Mouse (Mus musculus): ENCODE measurements around the gene Prickle2.
A peak's percentile ranks its signal among the peaks of the same experiment; 100 is the strongest.

The Prickle2 gene

GRCm38 (mm10) chr6:92706145-92706466, at the start of gene Prickle2:
TSS of gene Prickle2 (minus strand) at chr6:92706155.
- DNase-seq (ENCODE audit: low read depth) = no peak

DNA sequence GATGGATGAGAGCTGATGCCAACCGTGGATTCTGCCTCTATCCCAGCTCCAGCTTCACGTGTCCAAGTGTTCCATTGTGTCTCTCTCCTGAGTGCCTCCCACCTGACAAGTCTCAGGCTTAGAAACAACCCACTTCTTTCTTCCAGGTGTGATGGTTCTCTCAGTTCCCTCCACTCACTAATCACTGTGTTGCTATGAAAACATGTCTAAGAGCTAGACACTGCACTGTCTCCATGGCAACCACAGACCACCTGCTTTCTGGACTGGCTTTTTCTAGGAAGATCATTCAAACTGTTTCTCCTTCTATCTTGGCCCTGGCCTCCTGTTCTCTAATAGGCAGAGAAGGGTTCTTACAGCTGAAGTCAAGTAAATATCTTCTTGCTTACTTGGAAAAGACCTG, 46.8 kb upstream of the Prickle2 start:
- DNase-seq (ENCODE audit: low read depth) = no peak

DNA sequence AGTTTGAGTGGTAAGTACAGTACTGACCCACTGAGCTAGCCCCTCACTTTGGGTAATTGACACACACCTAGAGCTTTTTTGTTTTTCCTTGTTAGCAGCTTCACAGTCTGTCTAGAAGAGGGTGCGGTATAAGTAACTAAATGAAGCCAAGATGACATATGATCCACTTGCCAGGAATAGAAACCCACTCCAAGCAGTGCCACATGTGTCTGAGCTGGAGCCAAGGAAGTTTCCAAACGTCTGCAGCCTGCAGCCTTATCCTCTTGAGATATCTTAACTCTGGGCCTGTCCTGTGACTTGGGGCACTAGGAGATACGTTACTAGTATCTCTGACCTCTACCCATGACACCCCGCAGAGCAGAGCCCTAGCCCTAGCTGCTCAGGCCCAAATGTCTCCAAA, 43.5 kb upstream of the Prickle2 start:
- no peak for DNase-seq (ENCODE audit: low read depth)

- no peak for DNase-seq (ENCODE audit: low read depth)
Observed at GRCm38 (mm10) chr6:92743605-92744004, 37.6 kb upstream of the Prickle2 start.

- no peak for DNase-seq (ENCODE audit: low read depth)
Observed at GRCm38 (mm10) chr6:92737116-92737515, 31.2 kb upstream of the Prickle2 start.

- no peak for DNase-seq (ENCODE audit: low read depth)
Observed at GRCm38 (mm10) chr6:92733651-92734050, 27.7 kb upstream of the Prickle2 start.

DNA sequence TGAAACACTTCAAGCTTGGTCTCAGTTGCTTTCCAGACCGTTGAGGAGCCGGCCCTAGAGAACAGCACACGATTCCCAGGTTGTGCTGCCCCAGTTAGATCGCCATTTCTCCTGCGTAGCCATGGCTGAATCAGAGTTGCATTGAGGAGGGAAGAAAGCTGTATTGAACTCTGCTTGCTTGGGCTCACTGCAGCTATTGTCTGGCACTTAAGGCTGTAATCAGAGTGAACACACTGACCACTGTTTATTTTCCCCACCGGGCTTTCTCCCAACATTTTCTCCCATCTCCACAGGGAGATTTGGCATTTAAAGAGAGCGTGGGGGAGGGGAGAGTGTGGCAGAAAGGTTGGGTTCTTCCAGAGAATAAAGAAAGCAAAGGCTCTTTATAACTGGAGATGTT, 22.6 kb upstream of the Prickle2 start:
- no peak for DNase-seq (ENCODE audit: low read depth)

GRCm38 (mm10) chr6:92728084-92728483, 22.1 kb upstream of the Prickle2 start:
- DNase-seq (ENCODE audit: low read depth) = peak; percentile 26

DNA sequence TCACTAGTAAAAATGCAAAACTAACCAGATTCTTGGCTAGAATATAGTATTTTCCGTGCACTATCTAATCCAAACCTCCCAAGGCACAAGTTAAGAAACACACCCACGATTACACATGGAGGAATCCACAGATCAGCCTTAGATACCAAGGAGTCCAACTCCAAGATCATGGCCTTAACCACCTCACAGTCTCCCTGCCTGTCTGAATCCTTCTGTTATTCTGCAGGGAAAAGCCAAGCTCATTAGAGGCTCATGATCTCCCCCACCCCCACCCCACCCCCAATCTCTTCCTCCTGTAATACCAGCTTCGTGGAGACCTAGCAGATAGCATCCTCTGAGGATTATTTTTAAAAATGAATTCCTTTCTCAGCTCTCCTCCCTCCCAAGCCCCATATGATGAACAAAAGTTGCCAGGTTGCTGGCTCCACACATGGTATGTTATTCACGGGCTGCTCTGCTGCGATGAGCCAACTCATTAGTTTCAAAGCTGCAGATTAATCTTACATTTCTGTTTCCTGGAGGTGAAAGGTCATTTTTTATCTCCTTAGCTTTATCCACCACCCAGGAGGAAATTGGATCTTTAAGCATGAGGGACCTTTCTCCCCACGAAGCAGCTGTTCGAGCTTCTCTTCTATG, 21.5 kb upstream of the Prickle2 start:
- no peak for DNase-seq (ENCODE audit: low read depth)

DNA sequence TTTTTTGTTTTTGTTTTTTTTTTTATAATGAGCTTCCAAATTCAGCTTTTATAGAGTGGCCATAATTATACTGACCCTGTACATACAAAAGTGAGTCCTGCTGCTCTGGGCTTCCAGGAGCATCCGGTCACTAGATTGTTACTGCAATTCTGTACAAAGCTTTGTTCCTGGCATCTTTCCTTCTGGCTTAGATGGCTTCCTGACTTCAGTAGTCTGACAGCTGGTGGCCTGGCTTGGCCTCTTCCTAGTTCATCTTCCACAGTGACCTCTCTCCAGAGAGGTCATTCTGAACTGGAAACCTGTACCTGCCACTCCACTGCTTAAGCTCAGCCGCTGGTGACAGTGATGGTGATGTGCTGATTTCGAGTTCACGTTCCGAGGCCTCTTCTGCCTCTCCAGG, 20.2 kb upstream of the Prickle2 start:
- no peak for DNase-seq (ENCODE audit: low read depth)

GRCm38 (mm10) chr6:92724394-92724793, 18.4 kb upstream of the Prickle2 start:
- DNase-seq (ENCODE audit: low read depth) = no peak

- DNase-seq (ENCODE audit: low read depth) = no peak
Observed at GRCm38 (mm10) chr6:92715806-92716205, 9.9 kb upstream of the Prickle2 start.

DNA sequence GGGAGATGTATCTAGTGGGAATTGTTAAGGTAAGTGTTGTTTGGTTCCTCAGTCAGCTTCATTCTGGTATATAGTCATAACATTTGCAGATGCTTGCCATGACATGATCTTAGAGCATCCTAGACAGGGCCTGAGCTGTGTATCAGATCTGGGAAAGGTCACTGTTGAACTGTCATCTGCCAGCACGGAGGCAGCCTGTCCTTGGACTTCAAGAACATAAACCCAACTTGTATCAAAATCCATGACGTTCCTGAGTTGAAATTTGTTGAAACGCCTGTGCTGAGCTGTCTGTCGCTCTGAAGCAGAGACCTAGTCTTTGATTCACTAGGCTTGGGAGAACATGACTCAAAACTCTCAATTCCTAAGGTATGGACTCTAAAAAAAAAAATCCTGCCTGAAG, 8.8 kb upstream of the Prickle2 start:
- no peak for DNase-seq (ENCODE audit: low read depth)

- no peak for DNase-seq (ENCODE audit: low read depth)
Observed at GRCm38 (mm10) chr6:92708137-92708536, 2.2 kb upstream of the Prickle2 start.

DNA sequence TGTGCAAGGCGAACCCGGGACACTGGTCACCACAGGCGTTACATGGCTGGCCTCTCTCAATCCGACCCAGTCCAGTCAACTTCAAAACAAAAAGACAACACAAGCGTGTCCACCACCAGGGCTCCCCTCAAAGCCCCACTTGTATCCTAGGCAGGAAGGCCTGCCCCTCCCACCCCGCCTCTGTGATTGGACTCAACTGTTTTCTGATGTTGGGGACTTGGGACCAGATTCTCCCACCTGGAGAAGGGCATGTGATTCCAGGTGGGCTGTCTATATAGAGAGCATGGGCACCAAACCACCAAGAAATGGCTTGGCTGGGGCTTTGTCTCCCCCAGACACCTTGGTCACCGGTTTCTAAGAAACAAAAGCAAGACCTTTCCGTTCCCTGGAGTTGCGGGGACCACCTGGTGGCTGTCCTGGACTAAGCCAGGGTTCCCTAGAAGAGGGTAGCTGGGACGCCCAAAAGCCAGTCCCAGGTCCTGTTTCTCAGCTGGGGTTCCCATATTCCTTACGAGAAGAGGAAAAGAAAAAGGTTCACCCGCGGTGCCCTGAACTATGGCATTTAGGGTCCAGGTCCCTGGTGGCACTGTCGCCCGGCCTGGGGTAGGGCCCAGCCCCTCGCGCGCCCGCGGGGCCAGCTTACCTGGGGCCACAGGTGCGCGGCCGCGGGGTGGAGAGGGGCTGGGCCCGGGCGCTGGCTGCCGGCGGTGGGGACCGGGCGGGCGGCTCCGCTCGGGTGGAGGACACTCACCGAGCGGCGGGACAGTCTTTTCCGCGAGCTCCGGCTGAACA, 406 bp downstream of the Prickle2 start:
- DNase-seq (ENCODE audit: low read depth) = no peak

- no peak for DNase-seq (ENCODE audit: low read depth)
Observed at GRCm38 (mm10) chr6:92704810-92705209, 1.1 kb downstream of the Prickle2 start.

DNA sequence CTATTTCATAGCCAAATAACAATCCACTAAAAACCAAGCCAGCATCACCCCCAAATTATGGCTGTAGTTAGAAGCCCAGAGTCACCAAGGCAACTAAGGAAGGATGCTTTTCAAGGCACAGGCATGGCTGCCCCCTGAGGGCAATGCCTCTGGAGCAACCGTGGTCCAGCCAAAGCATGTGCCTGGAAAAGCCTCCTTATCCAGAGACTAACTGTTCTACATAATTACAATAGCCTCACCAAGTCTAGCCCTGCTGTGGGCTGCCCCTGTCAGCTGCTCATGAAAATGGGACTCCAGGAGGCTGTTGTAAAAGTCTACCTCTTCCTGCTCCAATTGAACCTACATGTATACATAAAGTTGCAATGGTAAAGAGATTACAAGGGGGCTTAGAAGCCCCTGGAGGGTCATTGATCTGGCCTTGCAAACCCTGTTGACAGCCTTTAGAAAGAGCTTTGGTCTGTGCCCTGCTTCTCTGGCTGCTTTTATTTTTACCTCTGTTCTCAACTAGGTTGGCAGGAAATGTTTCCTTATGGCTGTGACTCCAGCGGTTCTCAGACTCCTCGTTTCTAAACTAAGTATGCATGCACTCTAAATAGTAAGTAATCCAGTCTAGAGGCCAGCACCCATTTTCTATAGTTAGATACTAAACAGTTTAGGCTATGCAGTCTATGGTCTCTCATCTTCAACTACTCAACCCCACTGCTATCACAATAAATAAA, 6.3 kb downstream of the Prickle2 start:
- no peak for DNase-seq (ENCODE audit: low read depth)

DNA sequence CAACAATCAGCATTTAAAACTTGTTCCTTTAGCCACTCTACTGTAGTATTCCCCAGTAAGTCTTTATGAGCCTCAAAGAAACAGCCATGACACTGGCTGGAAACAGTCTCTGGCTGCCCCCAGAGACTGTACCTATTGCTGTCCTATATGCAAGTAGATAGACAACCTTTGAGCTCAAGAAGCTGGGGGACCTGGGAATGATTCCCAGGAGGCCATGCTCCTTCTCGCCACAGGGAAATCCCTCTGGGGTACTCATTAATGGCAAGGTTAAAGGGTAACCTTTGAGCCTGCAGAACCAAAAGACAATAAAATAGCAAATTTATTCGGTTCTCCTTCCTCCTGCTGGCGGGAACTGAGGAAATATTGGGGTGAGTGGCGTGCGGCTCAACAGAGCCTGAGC, 8.1 kb downstream of the Prickle2 start:
- DNase-seq (ENCODE audit: low read depth) = no peak

DNA sequence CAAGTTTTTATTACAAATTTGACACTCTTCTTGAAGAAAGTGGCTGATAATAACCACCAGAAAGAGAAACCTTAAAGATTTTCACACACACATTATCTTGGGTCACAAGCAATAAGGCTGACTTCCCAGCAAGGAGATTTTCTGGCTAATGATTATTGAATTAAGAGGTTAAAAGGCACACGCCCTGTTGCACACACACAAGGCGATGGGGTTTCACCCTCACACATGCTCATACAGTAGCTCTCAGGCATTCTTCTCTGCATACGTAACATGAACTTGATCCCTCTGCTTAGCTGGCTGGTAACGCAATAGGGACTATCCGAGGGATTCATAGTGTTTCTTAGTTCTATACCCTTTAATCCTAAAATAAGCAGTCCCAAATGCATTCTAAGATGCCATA, 18.6 kb downstream of the Prickle2 start:
- DNase-seq (ENCODE audit: low read depth) = no peak

DNA sequence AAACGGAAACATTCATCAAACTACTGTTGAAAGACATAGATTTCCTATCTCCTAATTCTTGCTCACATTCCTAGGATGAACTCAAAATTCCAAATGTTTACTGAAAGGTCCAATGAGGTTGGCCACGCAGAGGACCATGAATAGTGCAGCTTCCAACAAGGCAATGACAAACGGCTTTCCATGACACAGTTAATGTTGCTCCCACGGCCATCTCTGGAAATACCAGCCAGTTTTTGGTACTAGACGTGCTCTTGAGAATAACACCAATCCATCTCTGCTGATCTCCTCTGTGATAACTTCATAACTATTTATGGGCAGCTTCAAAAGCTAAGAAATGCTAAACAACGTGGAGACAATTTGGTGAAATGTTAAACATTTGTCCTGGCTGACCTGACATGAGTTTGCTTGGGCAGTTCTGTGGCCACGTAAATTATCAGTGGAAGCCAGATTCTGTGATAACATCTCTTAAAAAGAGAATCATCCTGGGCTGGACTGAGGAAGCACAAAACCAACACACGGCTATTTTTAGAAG, 31.5 kb downstream of the Prickle2 start:
- DNase-seq (ENCODE audit: low read depth) = no peak

GRCm38 (mm10) chr6:92670518-92671147, 35.3 kb downstream of the Prickle2 start:
- no peak for DNase-seq (ENCODE audit: low read depth)

DNA sequence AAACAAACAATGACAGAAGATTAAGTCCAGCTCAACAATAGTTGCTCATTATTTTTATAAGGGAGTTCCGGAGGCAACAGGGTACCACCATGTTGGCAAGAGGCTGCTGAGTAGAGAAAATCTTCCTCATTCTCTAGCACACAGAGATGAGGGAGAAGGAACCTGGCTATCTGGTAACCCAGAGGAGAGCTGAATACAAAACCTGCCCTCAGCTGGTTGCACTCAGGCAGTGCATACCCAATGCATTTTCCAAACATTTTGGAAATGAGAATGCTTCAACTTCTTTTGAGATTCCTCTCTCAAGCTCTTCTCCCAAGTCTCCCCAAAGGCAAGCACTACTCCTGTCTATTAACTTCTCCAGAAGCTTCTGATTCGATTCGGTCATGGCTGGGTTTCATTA, 36.3 kb downstream of the Prickle2 start:
- no peak for DNase-seq (ENCODE audit: low read depth)

GRCm38 (mm10) chr6:92667544-92667943, 38.4 kb downstream of the Prickle2 start:
- DNase-seq (ENCODE audit: low read depth) = no peak
